Mouse (Mus musculus) kidney, adult 18-20 months (tissue): Measurements from ENCODE around the gene 4930579F01Rik.
A peak's percentile ranks its signal among the peaks of the same experiment; 100 is the strongest.
"Not testable (repeated sequence)": the region's sequence is repeated elsewhere in the genome, so short reads cannot be mapped to it uniquely, and the experiment has no call there.

Experiments
- DNase-seq: peaks from one replicate; pipeline ENCODE4 v3.0.0; 2021

Gene 4930579F01Rik

DNA sequence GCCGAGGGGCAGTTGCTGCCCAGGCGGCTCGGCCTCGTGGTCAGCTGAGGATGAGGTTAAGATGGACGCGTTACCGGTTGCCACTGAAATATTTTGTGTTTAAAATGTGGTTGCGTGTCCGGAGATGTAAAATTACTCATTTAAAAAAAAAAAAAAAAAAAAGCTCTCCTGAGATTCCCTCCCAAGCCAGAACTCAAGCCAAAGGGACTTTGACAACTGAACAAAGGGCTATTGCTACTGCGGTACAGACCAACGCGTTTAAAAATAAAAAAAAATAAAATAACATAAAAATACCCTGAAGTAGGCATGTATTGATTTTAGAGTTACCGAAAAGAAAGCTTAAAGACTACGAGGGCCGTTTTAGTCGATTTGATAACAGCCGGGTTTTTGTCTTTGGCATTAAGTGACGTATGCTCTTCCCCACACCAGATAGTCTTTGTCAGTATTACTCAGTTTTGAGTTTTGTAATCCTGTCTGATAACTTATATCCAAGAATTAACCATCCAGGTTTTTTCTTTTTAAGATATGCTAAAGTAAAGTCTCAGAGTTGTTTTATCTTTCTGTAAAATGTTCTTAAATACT is 49.5 kb downstream of the 4930579F01Rik start:
- DNase-seq, result no peak

DNA sequence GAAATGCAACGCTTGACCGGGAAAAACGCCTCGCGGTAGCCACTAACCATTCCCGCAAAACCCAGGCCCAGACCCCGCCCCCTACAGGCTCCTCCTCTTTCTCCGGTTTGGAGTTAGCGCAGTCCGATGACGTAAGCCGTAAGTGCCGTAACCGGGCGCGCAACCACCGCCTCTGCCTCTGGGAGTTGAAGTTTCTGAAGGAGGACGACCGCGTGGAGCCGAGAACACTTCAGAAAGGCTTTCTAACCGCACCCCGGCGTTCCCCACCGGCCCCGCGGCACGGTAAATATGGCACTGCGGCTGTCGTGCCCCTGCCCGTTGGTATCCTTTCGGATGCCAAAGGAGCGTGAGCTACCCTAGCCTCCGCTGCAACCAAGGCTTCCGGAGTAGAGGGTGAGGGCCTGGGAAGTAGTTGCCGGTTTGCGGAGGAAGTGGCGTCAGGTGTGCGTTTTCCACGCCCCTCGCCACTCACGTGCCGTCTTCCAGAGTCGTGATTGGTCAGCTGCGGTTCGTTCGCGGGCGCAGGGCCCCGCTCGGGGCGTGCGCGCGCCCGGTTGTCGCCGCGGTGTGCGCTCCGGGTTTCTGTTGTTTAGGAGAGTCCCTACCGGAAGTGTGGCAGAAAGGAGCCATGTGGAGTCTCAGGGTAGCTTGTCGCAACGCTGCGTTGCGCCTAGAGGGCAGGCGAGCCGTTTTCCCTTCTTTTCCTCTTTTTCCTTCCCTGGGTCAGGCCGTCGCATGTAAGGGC is 50.1 kb downstream of the 4930579F01Rik start, which contains the start of gene Trmt10a:
Gene Trmt10a (plus strand): TSS at position 134 of the 745 bp plus-strand sequence.
- DNase-seq, result peak; percentile 99

- no peak for DNase-seq
These were observed 50.8 kb downstream of the 4930579F01Rik start for GRCm38 (mm10) chr3:138142733-138143314.

- no peak for DNase-seq
These were observed 51.4 kb downstream of the 4930579F01Rik start for GRCm38 (mm10) chr3:138142052-138142732.

- DNase-seq, result no peak
These were observed 54.0 kb downstream of the 4930579F01Rik start for GRCm38 (mm10) chr3:138139663-138140062.

GRCm38 (mm10) chr3:138138146-138138545 is 55.5 kb downstream of the 4930579F01Rik start:
- DNase-seq, result not testable (repeated sequence)

DNA sequence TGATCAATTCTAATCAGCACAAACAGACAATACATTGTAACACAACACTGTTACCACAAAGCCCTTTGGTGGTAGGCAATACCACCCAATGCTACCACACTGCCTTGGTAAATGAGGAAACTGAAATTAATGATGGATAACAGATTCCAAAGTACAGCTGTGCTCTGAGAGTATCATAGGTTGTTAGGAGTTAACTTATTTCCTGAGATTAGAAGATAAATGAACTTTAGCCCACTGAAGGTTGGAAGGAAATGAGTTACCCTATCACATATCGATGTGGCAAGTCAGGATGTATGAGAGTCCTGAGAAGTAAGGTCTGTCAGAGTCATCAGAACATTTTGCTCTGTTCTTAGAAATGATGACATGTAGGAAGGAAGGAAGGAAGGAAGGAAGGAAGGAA is 59.1 kb downstream of the 4930579F01Rik start:
- no peak for DNase-seq

GRCm38 (mm10) chr3:138133916-138134315 is 59.7 kb downstream of the 4930579F01Rik start:
- no peak for DNase-seq

DNA sequence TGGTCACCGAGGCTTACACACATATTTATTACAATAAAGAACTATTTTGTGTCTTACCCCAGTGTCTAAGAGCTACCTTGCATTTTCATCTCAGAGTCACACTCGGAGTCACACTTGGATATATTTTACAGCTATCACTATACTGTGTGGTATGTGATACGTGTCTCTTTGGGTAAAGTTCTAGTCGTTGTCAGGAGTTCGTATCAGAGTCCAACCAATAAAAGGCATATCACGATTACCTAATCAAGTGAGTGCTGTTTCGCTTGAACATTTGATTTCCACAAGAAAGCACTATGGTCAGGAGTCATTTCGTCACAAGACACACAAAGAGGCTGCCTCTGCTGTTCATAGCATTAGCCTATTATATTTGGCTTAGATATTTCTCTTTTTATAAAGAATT is 60.2 kb downstream of the 4930579F01Rik start:
- no peak for DNase-seq

GRCm38 (mm10) chr3:138131168-138131567 is 62.5 kb downstream of the 4930579F01Rik start:
- DNase-seq, result peak; percentile 13

GRCm38 (mm10) chr3:138130692-138131091 is 62.9 kb downstream of the 4930579F01Rik start:
- DNase-seq, result no peak

- DNase-seq, result no peak
These were observed 64.5 kb downstream of the 4930579F01Rik start for GRCm38 (mm10) chr3:138129110-138129509.

DNA sequence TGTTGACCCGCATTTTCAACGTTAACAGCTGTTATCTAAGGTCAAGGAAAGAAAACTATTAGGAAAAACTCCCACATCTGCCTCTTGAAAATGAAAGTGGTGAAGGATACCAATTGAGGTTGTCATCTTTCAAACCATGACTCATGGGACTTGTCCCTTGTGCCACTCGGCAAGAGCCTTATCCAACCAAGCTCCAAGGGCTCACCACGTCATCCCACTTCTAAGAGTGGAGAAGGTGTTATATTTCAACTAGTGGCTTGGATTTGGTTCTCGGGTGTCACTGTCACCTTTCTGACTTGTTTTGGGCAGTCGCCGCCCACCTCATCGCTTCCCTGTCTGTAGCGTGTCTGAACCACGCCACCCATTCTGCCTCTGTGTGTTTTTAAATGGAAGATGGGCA is 69.8 kb downstream of the 4930579F01Rik start:
- no peak for DNase-seq

GRCm38 (mm10) chr3:138121461-138121860 is 72.2 kb downstream of the 4930579F01Rik start:
- no peak for DNase-seq

GRCm38 (mm10) chr3:138119444-138120105 is 74.0 kb downstream of the 4930579F01Rik start:
- no peak for DNase-seq

DNA sequence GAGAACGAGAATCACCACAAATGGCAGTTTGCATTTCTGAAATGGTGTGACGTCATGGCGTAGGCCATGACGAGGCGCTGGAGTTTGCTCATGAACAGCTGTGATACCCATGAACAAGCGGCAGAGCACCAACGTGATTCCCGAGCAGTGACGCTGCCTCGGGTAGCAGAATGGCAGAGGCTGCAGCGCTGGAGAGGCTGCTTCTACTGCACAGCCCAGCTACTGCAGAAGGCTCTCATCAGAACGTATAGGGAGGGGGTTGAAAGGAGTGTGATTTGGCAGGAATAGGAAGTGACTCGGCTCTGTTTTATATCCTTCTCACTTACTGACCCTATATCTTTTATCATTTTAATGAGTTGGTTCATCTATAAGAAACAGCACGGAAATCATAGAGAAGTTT is 74.8 kb downstream of the 4930579F01Rik start:
- no peak for DNase-seq

DNA sequence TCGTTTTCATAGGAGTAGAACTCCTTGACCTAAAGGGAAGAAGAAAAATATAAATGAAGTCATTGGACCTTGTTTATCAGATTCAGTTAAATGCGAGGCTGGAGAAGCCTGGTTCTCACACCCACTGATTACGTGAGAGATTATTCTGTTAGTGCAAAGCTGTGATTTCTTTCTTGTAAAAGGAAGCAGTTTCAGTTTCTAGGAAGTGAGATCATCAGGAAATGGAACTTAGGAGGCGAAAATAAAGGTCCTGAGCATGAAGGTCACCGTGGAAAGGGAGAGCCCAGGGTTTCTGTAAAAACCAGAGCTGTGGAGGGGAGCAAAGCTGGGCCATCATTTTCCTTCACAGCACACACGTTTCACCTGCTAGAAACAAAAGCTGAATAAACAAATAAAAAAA is 75.2 kb downstream of the 4930579F01Rik start:
- no peak for DNase-seq

GRCm38 (mm10) chr3:138116871-138117270 is 76.8 kb downstream of the 4930579F01Rik start:
- no peak for DNase-seq

- no peak for DNase-seq
These were observed 79.5 kb downstream of the 4930579F01Rik start for GRCm38 (mm10) chr3:138114106-138114505.
